Mouse (Mus musculus) left cerebral cortex, adult 2 months (tissue): ENCODE measurements at regions not wholly inside any gene's neighbourhood (a gene's known extent, or its start where the extent isn't known, plus 50 kb on each side); places are given as distances from the start of the nearest gene placed in this dataset.

Experiments used
- DNase-seq, 2 experiments: peaks; one replicate each; pipeline ENCODE4 v3.0.0; 2021 to 2022; ENCODE audit warnings: low spot score in 2 of 2, mixed read lengths in 1 of 2; ENCODE audit errors: extremely low spot score in 1 of 2
- H3K27ac ChIP-seq: fragments of 200-600 bp; 2 replicates; pipeline ENCODE4 v1.8.1; 2022
- H3K4me3 ChIP-seq: fragments of 200-600 bp; 2 replicates; pipeline ENCODE4 v1.8.1; 2022
- CTCF ChIP-seq: fragments of 200-600 bp; IDR thresholded peaks from 2 replicates; pipeline ENCODE4 v1.8.1; 2022; ENCODE audit warnings: antibody characterized with exemption, mild to moderate bottlenecking, moderate library complexity
- intact Hi-C: fragments of 180-260 bp; cut with DNase I; formaldehyde crosslinking; loops from one replicate; pipeline ENCODE4 v1.15.1; 2025

DNA sequence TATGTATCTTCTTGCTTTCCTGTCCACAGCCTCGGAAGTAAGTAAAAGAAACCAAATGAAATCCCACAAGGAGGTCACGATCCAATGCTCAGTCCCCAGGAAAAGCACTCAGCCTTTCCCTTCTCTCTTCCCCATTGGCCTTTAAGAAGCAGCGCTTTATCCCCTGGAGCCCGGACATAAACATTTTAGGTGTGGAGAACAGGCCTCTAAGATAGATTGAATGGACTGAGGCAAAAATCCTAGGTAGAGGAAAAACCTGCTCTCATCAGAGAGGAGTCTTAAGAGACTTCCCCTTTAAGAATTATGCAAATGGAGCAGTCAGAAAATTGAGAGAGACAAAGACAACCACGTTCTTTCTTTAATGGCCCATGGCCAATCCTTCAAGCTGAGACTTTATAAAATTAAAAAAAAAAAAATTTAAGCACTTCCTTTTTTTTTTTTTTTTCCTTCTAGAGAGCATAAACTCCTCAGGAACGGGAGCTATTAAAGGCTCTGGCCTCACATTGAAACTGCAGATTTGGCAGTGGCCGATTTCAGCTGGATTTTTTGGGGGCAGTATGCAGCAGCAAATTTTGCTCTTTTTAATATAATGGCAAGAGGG is 1020.5 kb downstream of the 9330182O14Rik start:
- peak overlapping the region; percentile 18 for H3K4me3 ChIP-seq
- no peak for TF ChIP-seq CTCF
- intact Hi-C loops = no loop called here
- no peak for DNase-seq
- no peak overlapping the region for H3K27ac ChIP-seq

- no peak overlapping the region for H3K27ac ChIP-seq
- no peak for DNase-seq
These were observed 1021.0 kb downstream of the 9330182O14Rik start for GRCm38 (mm10) chr15:41155169-41155638.

DNA sequence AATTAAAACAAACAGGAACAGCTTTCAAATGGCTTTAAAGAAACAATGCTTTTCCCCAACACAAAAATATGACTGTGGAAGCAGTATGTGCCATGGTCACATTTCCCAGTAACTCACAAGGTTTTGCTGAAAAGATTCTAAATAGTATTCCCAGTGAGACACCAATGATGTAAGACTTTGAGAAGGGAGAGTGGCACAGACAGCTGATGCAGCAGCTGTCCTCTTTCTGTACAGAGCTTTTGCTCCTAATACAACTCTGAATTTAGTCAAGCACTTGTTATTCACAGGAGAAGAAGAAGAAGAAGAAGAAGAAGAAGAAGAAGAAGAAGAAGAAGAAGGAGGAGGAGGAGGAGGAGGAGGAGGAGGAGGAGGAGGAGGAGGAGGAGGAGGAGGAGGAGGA is 1023.6 kb downstream of the 9330182O14Rik start:
- intact Hi-C loops = no loop called here
- TF ChIP-seq CTCF = no peak
- no peak for DNase-seq

More at GRCm38 (mm10) chr15:41155169-41155638, 1021.0 kb downstream of the 9330182O14Rik start:
- intact Hi-C loops = no loop called here
- no peak for TF ChIP-seq CTCF
- peak overlapping the region; percentile 18 for H3K4me3 ChIP-seq

GRCm38 (mm10) chr15:41162268-41162667 is 1028.1 kb downstream of the 9330182O14Rik start:
- H3K27ac ChIP-seq = no peak overlapping the region
- intact Hi-C loops = loop anchor here (2.0 to 10.0 kb wide), 2 partner anchors 633 to 811 kb away; no protein-coding TSS in a partner anchor
- no peak for TF ChIP-seq CTCF
- peak overlapping the region; percentile 7 for H3K4me3 ChIP-seq
- no peak for DNase-seq

More for the DNA sequence above, 1023.6 kb downstream of the 9330182O14Rik start:
- no peak overlapping the region for H3K4me3 ChIP-seq
- no peak overlapping the region for H3K27ac ChIP-seq

- H3K27ac ChIP-seq = no peak overlapping the region
- intact Hi-C loops = loop anchor here (2.0 to 10.0 kb wide), 2 partner anchors 632 to 810 kb away; no protein-coding TSS in a partner anchor
These were observed 1028.6 kb downstream of the 9330182O14Rik start for GRCm38 (mm10) chr15:41162793-41163192.

GRCm38 (mm10) chr15:41163643-41164358 is 1029.6 kb downstream of the 9330182O14Rik start:
- Histone ChIP-seq H3K27ac (no peak overlapping the region), H3K4me3 (peak overlapping the region; percentile 21; the same call in 1 of the 2 replicates)
- TF ChIP-seq CTCF = peak; percentile 88
- no peak for DNase-seq
- intact Hi-C loops = loop anchor here (2.0 to 10.0 kb wide), 2 partner anchors 631 to 809 kb away; no protein-coding TSS in a partner anchor

More at GRCm38 (mm10) chr15:41162793-41163192, 1028.6 kb downstream of the 9330182O14Rik start:
- TF ChIP-seq CTCF = peak; percentile 83
- peak; percentile 38 to 42 for DNase-seq
- H3K4me3 ChIP-seq = peak overlapping the region; percentile 7; the same call in 1 of the 2 replicates

- Histone ChIP-seq H3K27ac (no peak overlapping the region), H3K4me3 (no peak overlapping the region)
- no peak for DNase-seq
- intact Hi-C loops = loop anchor here (5.0 to 10.0 kb wide), 3 partner anchors 552 to 787 kb away; no protein-coding TSS in a partner anchor
- TF ChIP-seq CTCF = no peak
These were observed 1031.4 kb downstream of the 9330182O14Rik start for GRCm38 (mm10) chr15:41165534-41165933.

- intact Hi-C loops = loop anchor here (5.0 kb wide), 3 partner anchors 132 to 782 kb away; no protein-coding TSS in a partner anchor
- DNase-seq = no peak
- Histone ChIP-seq H3K27ac (no peak overlapping the region), H3K4me3 (no peak overlapping the region)
- no peak for TF ChIP-seq CTCF
These were observed 1056.6 kb downstream of the 9330182O14Rik start for GRCm38 (mm10) chr15:41190792-41191191.

DNA sequence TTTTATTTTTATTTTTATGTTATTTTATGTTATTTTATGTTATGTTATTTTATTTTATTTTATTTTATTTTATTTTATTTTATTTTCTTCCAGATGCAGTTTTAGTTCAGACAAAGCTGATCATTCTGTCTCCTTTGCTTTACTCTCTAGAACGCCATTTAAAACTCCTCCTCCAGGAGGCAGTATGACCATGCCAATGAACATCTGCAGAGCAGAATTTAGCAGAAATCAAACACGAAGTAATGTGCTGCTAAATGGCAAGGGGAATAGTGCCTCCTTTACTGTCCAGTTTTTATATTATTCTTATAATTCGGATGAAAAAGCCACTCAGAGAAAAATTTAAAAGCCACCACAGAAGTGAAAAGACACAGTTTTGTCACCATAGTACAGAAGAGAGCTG is 1059.1 kb downstream of the 9330182O14Rik start:
- Histone ChIP-seq H3K4me3 (no peak overlapping the region), H3K27ac (no peak overlapping the region)
- DNase-seq = peak; percentile 72
- peak; percentile 69 for TF ChIP-seq CTCF
- intact Hi-C loops = loop anchor here (2.0 to 5.0 kb wide), 4 partner anchors 129 to 779 kb away; no protein-coding TSS in a partner anchor

DNA sequence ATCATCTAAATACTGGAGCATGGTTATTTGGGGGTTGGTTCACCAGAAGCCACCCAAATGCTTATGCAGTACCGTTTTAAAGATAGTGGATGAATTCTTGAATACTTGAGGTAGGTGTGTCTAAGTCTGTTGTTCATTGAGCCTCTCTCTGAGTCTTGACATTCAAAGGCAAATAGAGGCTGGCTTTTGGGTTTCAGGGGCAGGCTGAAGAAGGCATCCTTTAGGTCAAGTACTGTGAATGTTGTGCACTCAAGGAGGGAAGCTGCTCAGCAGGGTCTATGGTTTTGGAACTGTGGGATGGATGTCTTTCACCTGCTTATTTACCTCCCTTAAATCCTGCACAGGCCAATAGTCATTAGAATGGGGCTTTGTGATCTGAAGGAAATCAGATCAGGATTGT is 1089.6 kb downstream of the 9330182O14Rik start:
- Histone ChIP-seq H3K27ac (no peak overlapping the region), H3K4me3 (no peak overlapping the region)
- intact Hi-C loops = no loop called here
- no peak for TF ChIP-seq CTCF
- no peak for DNase-seq

DNA sequence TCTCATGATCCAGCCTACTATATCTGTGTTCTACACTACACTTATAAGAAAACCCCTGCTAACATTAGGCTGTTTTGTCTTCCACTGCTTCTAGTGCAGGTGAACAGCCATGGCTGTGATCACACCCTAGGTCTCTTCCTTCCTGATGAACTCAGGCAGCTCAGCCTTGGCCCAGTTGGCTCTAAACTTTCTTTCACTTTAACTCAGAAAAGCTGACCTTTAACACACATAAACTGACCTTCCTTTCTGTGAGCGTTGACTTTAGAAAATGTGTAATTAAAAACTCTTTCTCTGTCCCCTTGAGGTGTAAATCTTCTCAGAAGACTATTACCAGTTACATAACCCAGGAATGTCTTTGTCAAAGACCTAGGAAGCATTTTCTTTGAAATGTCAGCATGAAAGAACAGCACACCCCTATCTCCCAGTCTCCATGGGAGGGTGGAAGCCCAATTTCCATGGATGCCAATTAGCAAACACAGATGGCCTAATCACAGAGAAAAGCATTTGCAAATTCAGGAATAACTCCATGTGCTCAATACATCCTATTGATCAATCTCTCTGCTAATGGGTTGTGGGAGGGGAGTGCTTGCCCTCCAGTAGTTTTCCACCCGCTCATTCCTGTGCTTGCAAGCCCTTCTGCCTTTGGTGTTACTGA is 1098.4 kb downstream of the 9330182O14Rik start:
- no peak overlapping the region for H3K4me3 ChIP-seq
- H3K27ac ChIP-seq = no peak overlapping the region
- no peak for TF ChIP-seq CTCF
- intact Hi-C loops = no loop called here
- DNase-seq = no peak
